Mouse (Mus musculus) 3134 (cell line): ENCODE measurements around the gene Dnajc5g.
A peak's percentile ranks its signal among the peaks of the same experiment; 100 is the strongest.

Experiments used
- DNase-seq: peaks from one replicate; pipeline ENCODE4 v3.0.0-alpha.2; 2011; ENCODE audit warnings: low spot score; ENCODE audit not compliant: insufficient read length; ENCODE audit errors: extremely low read depth

The Dnajc5g gene

GRCm38 (mm10) chr5:31105814-31106335 lies at the start of gene Dnajc5g:
Dnajc5g (plus strand) TSS chr5:31106285.
- DNase-seq: no peak

- no peak for DNase-seq
These were observed 36.3 kb upstream of the Dnajc5g start for GRCm38 (mm10) chr5:31069810-31070209.

- DNase-seq: no peak
These were observed 35.0 kb upstream of the Dnajc5g start for GRCm38 (mm10) chr5:31071059-31071458.

GRCm38 (mm10) chr5:31071821-31072220 lies 34.3 kb upstream of the Dnajc5g start:
- no peak for DNase-seq

GRCm38 (mm10) chr5:31073176-31073575 lies 32.9 kb upstream of the Dnajc5g start:
- DNase-seq: no peak

- no peak for DNase-seq
These were observed 29.7 kb upstream of the Dnajc5g start for GRCm38 (mm10) chr5:31076346-31076745.

- no peak for DNase-seq
These were observed 25.9 kb upstream of the Dnajc5g start for GRCm38 (mm10) chr5:31080059-31080794.

- no peak for DNase-seq
These were observed 25.3 kb upstream of the Dnajc5g start for GRCm38 (mm10) chr5:31080795-31081164.

GRCm38 (mm10) chr5:31081386-31081785 lies 24.7 kb upstream of the Dnajc5g start:
- peak; percentile 28 for DNase-seq

- DNase-seq: no peak
These were observed 23.7 kb upstream of the Dnajc5g start for GRCm38 (mm10) chr5:31082355-31082754.

GRCm38 (mm10) chr5:31082935-31083625 lies 23.0 kb upstream of the Dnajc5g start:
- no peak for DNase-seq

- no peak for DNase-seq
These were observed 22.1 kb upstream of the Dnajc5g start for GRCm38 (mm10) chr5:31083949-31084348.

GRCm38 (mm10) chr5:31086606-31087005 lies 19.5 kb upstream of the Dnajc5g start:
- peak; percentile 38 for DNase-seq

GRCm38 (mm10) chr5:31087131-31087530 lies 19.0 kb upstream of the Dnajc5g start:
- no peak for DNase-seq

- no peak for DNase-seq
These were observed 13.7 kb upstream of the Dnajc5g start for GRCm38 (mm10) chr5:31092231-31092975.

GRCm38 (mm10) chr5:31093151-31094041 lies 12.7 kb upstream of the Dnajc5g start:
- no peak for DNase-seq

- no peak for DNase-seq
These were observed 11.8 kb upstream of the Dnajc5g start for GRCm38 (mm10) chr5:31094100-31094798.

GRCm38 (mm10) chr5:31094799-31095691 lies 11.0 kb upstream of the Dnajc5g start:
- no peak for DNase-seq
